Mouse (Mus musculus): ENCODE data around the gene Larp1. TPM values are rescaled to one million over a fixed set of nuclear protein-coding genes. Genes with fewer than 3 reads are reported as not detected.

Gene Larp1
- polyA plus RNA-seq, 1 experiment from 2014 or later = 17.2 TPM

DNA sequence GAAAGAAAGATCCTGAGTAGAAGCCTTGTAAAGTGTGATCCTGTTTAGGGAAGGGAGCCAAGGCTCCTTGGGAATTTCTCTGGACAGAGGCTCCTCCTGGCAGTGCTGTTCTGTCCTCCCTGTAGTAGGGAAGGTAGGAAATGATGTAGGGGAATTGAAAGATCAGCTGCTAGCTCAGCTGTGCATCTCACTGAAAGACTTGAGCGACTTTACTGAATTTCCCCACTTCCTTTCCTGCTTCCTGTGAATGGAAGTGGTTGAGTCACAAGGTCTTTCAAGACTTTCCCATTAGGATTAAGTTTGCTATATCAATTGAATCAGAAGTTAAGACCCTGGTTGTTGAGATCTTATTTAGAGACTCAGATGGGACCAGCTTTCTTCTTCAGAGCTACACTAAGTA is 12.2 kb downstream of the Larp1 start:
- WGBS = 74% methylated on average over 1 of the region's 1 CpGs
- no peak for DNase-seq (ENCODE audit: low spot score)
- Histone ChIP-seq H3K4me1 (peaks cover 42% of the 10 kb centered on the region), H3K27ac (replicated peaks) (no peak overlapping the region), H3K9me3 (no peaks in the 10 kb centered on the region), H3K36me3 (replicated peaks) (no peaks in the 10 kb centered on the region), H3K4me3 (no peak overlapping the region), H3K27me3 (replicated peaks; ENCODE audit: low read depth, poor library complexity, severe bottlenecking) (no peaks in the 10 kb centered on the region)

- DNase-seq (ENCODE audit: low spot score) = no peak
- no peak overlapping the region for H3K4me3 ChIP-seq
- H3K4me1 ChIP-seq = peaks cover 39% of the 10 kb centered on the region
- no peaks in the 10 kb centered on the region for H3K36me3 ChIP-seq (replicated peaks)
- WGBS = 50% methylated on average over 2 of the region's 2 CpGs
- H3K27ac ChIP-seq (replicated peaks) = no peak overlapping the region
- no peaks in the 10 kb centered on the region for H3K9me3 ChIP-seq
- no peaks in the 10 kb centered on the region for H3K27me3 ChIP-seq (replicated peaks; ENCODE audit: low read depth, poor library complexity, severe bottlenecking)
Measured at GRCm38 (mm10) chr11:58021618-58022017, 12.8 kb downstream of the Larp1 start.

DNA sequence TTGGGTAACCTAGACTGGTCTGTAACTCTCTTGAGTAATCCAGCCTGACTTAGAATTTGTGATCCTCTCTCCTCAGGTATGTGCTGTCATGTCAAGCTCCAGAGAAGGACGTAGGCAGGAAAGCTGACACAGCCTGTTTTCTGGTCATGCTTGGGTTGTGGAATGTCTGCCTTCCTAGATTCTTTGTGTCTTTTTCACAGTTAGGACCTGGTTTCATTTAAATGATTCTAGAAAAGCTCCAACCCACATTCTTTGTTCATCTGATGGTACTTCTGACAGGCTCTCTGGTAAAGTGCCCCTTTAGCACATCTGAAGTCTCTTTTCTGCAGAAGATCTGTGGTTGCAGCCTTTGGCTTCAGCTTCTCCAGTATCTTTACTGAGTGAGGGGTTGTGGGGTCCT is 15.4 kb downstream of the Larp1 start:
- Histone ChIP-seq H3K9me3 (no peaks in the 10 kb centered on the region), H3K36me3 (replicated peaks) (peaks cover 16% of the 10 kb centered on the region), H3K27me3 (replicated peaks; ENCODE audit: low read depth, poor library complexity, severe bottlenecking) (no peaks in the 10 kb centered on the region), H3K4me3 (no peak overlapping the region), H3K4me1 (peaks cover 31% of the 10 kb centered on the region), H3K27ac (replicated peaks) (no peak overlapping the region)
- WGBS = 76% methylated on average over 1 of the region's 1 CpGs
- no peak for DNase-seq (ENCODE audit: low spot score)

- Histone ChIP-seq H3K9me3 (no peaks in the 10 kb centered on the region), H3K27ac (replicated peaks) (no peak overlapping the region), H3K36me3 (replicated peaks) (peaks cover 16% of the 10 kb centered on the region), H3K27me3 (replicated peaks; ENCODE audit: low read depth, poor library complexity, severe bottlenecking) (no peaks in the 10 kb centered on the region), H3K4me1 (peaks cover 31% of the 10 kb centered on the region), H3K4me3 (no peak overlapping the region)
- DNase-seq (ENCODE audit: low spot score) = no peak
- WGBS = 90% methylated on average over 2 of the region's 2 CpGs
Measured at GRCm38 (mm10) chr11:58024671-58025070, 15.8 kb downstream of the Larp1 start.

- WGBS = 89% methylated on average over 4 of the region's 4 CpGs
Measured at GRCm38 (mm10) chr11:58025881-58026280, 17.0 kb downstream of the Larp1 start.

DNA sequence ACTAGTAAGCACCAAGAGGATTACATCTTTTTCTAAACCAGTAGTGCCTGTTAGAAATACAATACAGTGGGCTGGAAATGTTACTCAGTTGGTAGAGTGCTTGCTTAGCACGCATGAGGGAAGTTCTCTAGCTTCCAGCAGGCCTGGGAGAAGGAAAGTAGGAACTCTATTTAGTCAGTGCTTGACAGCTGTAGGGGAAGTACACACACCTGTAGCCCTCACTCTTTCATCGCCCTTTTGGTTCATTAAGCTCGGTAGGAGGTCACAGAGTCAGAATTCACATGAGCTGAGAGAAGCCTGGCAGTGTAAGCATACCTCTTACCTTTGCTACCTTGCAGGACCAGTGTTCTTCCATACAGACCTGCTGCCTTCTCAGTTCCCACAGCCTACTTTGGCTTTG is 17.5 kb downstream of the Larp1 start:
- H3K4me3 ChIP-seq = no peak overlapping the region
- no peak overlapping the region for H3K27ac ChIP-seq (replicated peaks)
- DNase-seq (ENCODE audit: low spot score) = no peak
- WGBS = 62% methylated on average over 3 of the region's 3 CpGs
- no peaks in the 10 kb centered on the region for H3K27me3 ChIP-seq (replicated peaks; ENCODE audit: low read depth, poor library complexity, severe bottlenecking)
- H3K36me3 ChIP-seq (replicated peaks) = peaks cover 16% of the 10 kb centered on the region
- no peaks in the 10 kb centered on the region for H3K9me3 ChIP-seq
- H3K4me1 ChIP-seq = peaks cover 27% of the 10 kb centered on the region

More at GRCm38 (mm10) chr11:58025881-58026280, 17.0 kb downstream of the Larp1 start:
- H3K36me3 ChIP-seq (replicated peaks) = peaks cover 16% of the 10 kb centered on the region
- H3K4me3 ChIP-seq = no peak overlapping the region
- H3K9me3 ChIP-seq = no peaks in the 10 kb centered on the region
- no peak overlapping the region for H3K27ac ChIP-seq (replicated peaks)
- no peak for DNase-seq (ENCODE audit: low spot score)
- peaks cover 31% of the 10 kb centered on the region for H3K4me1 ChIP-seq
- H3K27me3 ChIP-seq (replicated peaks; ENCODE audit: low read depth, poor library complexity, severe bottlenecking) = no peaks in the 10 kb centered on the region

GRCm38 (mm10) chr11:58026860-58027259 is 18.0 kb downstream of the Larp1 start:
- Histone ChIP-seq H3K4me3 (no peak overlapping the region), H3K27ac (replicated peaks) (no peak overlapping the region), H3K36me3 (replicated peaks) (peaks cover 16% of the 10 kb centered on the region), H3K9me3 (no peaks in the 10 kb centered on the region), H3K4me1 (peaks cover 22% of the 10 kb centered on the region), H3K27me3 (replicated peaks; ENCODE audit: low read depth, poor library complexity, severe bottlenecking) (no peaks in the 10 kb centered on the region)
- WGBS = 77% methylated on average over 1 of the region's 1 CpGs
- DNase-seq (ENCODE audit: low spot score) = no peak

GRCm38 (mm10) chr11:58028981-58029380 is 20.1 kb downstream of the Larp1 start:
- H3K27ac ChIP-seq (replicated peaks) = no peak overlapping the region
- DNase-seq (ENCODE audit: low spot score) = no peak
- no peak overlapping the region for H3K4me3 ChIP-seq
- H3K4me1 ChIP-seq = peaks cover 19% of the 10 kb centered on the region; the same call in 1 of the 2 replicates
- 91% methylated on average over 1 of the region's 1 CpGs for WGBS
- H3K36me3 ChIP-seq (replicated peaks) = peaks cover 16% of the 10 kb centered on the region
- no peaks in the 10 kb centered on the region for H3K9me3 ChIP-seq
- H3K27me3 ChIP-seq (replicated peaks; ENCODE audit: low read depth, poor library complexity, severe bottlenecking) = no peaks in the 10 kb centered on the region

DNA sequence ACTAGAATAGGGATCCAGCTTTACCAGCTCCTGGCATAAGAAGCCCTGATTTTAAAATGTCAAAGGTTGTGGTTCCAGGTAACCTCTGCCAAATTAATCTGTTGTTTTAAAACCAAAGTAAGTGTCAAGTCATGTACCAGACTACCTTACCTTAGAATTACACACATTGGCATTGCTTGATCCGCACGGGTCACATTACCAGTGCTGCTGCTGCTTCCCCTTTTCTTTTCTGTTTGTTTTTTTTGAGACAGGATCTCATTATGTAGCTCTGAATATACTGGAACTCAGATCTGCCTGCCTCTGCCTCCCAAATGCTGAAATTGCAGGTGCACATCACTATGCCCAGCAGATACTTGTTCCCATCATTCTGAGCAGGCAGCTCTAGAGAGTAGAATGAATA is 21.0 kb downstream of the Larp1 start:
- DNase-seq (ENCODE audit: low spot score) = no peak
- H3K4me1 ChIP-seq = peaks cover 16% of the 10 kb centered on the region
- peaks cover 16% of the 10 kb centered on the region for H3K36me3 ChIP-seq (replicated peaks)
- H3K27ac ChIP-seq (replicated peaks) = no peak overlapping the region
- H3K27me3 ChIP-seq (replicated peaks; ENCODE audit: low read depth, poor library complexity, severe bottlenecking) = no peaks in the 10 kb centered on the region
- no peaks in the 10 kb centered on the region for H3K9me3 ChIP-seq
- no peak overlapping the region for H3K4me3 ChIP-seq
- 87% methylated on average over 2 of the region's 2 CpGs for WGBS

DNA sequence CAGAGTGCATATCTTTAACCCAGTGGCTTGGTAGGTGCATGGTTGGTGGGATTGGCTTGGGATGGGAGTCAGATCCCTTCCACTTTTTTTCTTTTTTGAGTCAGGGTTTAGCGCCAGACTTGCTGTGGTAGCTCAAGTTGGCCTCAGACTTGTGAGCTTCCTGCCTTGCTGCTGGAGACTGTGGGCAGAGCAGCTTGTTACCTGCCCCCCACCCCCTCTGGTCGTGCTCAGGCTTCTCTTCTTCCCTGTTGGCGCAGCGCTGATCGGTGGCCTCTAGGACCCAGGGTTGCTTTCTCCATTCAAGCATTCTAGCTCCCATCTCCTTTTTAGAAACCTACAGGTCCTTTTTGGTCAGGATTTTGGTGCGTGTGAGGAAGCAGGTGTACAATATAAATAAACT is 22.3 kb downstream of the Larp1 start:
- Histone ChIP-seq H3K4me1 (peaks cover 18% of the 10 kb centered on the region), H3K27ac (replicated peaks) (no peak overlapping the region), H3K27me3 (replicated peaks; ENCODE audit: low read depth, poor library complexity, severe bottlenecking) (no peaks in the 10 kb centered on the region), H3K4me3 (no peak overlapping the region), H3K36me3 (replicated peaks) (peaks cover 16% of the 10 kb centered on the region), H3K9me3 (no peaks in the 10 kb centered on the region)
- no peak for DNase-seq (ENCODE audit: low spot score)
- WGBS = 77% methylated on average over 6 of the region's 6 CpGs

- 88% methylated on average over 3 of the region's 3 CpGs for WGBS
- peaks cover 12% of the 10 kb centered on the region for H3K4me1 ChIP-seq
- H3K27me3 ChIP-seq (replicated peaks; ENCODE audit: low read depth, poor library complexity, severe bottlenecking) = no peaks in the 10 kb centered on the region
- no peaks in the 10 kb centered on the region for H3K9me3 ChIP-seq
- no peak overlapping the region for H3K4me3 ChIP-seq
- no peak overlapping the region for H3K27ac ChIP-seq (replicated peaks)
- H3K36me3 ChIP-seq (replicated peaks) = peaks cover 5% of the 10 kb centered on the region; the same call in 1 of the 2 replicates
- no peak for DNase-seq (ENCODE audit: low spot score)
Measured at GRCm38 (mm10) chr11:58033635-58034034, 24.8 kb downstream of the Larp1 start.

- Histone ChIP-seq H3K36me3 (replicated peaks) (peaks cover 33% of the 10 kb centered on the region), H3K9me3 (no peaks in the 10 kb centered on the region), H3K4me3 (no peak overlapping the region), H3K27me3 (replicated peaks; ENCODE audit: low read depth, poor library complexity, severe bottlenecking) (no peaks in the 10 kb centered on the region), H3K27ac (replicated peaks) (no peak overlapping the region), H3K4me1 (peaks cover 8% of the 10 kb centered on the region; the same call in 1 of the 2 replicates)
- no peak for DNase-seq (ENCODE audit: low spot score)
- WGBS = 76% methylated on average over 1 of the region's 1 CpGs
Measured at GRCm38 (mm10) chr11:58039027-58039426, 30.2 kb downstream of the Larp1 start.

DNA sequence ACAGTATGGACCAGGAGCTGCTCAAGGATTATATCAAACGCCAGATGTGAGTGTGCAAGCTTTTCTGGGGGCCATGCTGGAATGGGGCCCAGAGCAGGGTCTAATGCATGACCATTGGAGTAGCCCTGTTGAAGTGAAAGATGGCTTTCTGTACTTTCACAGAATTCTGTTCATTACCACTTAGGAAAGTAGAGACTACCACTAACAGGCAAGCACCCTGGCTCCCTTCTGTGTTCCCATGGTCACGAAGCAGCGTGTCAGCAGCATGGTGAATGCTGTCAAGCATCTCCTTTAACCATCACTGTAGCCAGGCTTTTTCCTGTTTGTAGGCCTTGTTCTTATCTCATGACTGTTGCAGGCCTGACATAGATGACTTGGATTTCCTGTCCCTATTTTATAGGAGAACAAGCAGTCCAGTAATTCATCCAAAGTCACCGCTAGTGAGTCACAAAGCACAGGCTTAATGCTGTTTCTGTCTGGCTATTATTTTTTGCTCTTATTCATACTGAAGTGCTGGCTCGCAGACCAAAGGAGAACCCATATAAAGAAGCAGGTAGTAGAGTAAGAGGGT is 34.1 kb downstream of the Larp1 start:
- no peaks in the 10 kb centered on the region for H3K4me1 ChIP-seq
- no peak for DNase-seq (ENCODE audit: low spot score)
- H3K27me3 ChIP-seq (replicated peaks; ENCODE audit: low read depth, poor library complexity, severe bottlenecking) = no peaks in the 10 kb centered on the region
- no peak overlapping the region for H3K4me3 ChIP-seq
- H3K36me3 ChIP-seq (replicated peaks) = peaks cover 63% of the 10 kb centered on the region
- 94% methylated on average over 5 of the region's 5 CpGs for WGBS
- no peaks in the 10 kb centered on the region for H3K9me3 ChIP-seq
- no peak overlapping the region for H3K27ac ChIP-seq (replicated peaks)

Data from embryonic facial prominence, embryonic 10.5 days (tissue).